9 mouse cellular contexts compared by ENCODE assay signal in genomic region chrX:162915697-162916096, GRCm38 (mm10). TPM values are rescaled to one million over a fixed set of nuclear protein-coding genes. Genes with fewer than 3 reads are reported as not detected.
A peak's percentile ranks its signal among the peaks of the same experiment; 100 is the strongest.
DNase-seq lines count a peak whose midpoint lies in the region; ATAC-seq and TF ChIP-seq lines count a peak whose summit lies in the region.
"Had no signal": no experiment of that assay in that cellular context is flagged by ENCODE, and none has a peak within 500 bp of the region (broad histone marks: within the 10 kb centered on the region; RNA-seq: fewer than 3 reads in every experiment).

No protein-coding gene starts in this region.

- H3K27me3 ChIP-seq in liver, embryonic 11.5 days (replicated peaks; ENCODE audit: control insufficient read depth, insufficient read depth, low read length), result no peaks in the 10 kb centered on the region
- no peaks in the 10 kb centered on the region for H3K27me3 ChIP-seq in heart, postnatal 0 days (ENCODE audit: control insufficient read depth, insufficient read depth, low read length)
- H3K27me3 ChIP-seq in midbrain, embryonic 12.5 days, result 0 out of 2 replicates have a peak, but pooled peaks cover 3% of the 10 kb centered on the region
- H3K27me3 ChIP-seq in stomach, postnatal 0 days (ENCODE audit: control insufficient read depth, insufficient read depth, low read length), result no peaks in the 10 kb centered on the region
- H3K27me3 ChIP-seq: embryonic facial prominence, embryonic 15.5 days had no signal

- 38% methylated on average over 5 of the region's 5 CpGs for WGBS in liver, embryonic 11.5 days
- WGBS in heart, postnatal 0 days, result 28% methylated on average over 5 of the region's 5 CpGs
- 41% methylated on average over 5 of the region's 5 CpGs for WGBS in midbrain, embryonic 12.5 days
- 35% methylated on average over 5 of the region's 5 CpGs for WGBS in stomach, postnatal 0 days

- H3K9ac ChIP-seq in liver, embryonic 11.5 days (ENCODE audit: low read depth, low read length), result no peak overlapping the region
- no peak overlapping the region for H3K9ac ChIP-seq in heart, postnatal 0 days (replicated peaks; ENCODE audit: low read depth, low read length)
- no peak overlapping the region for H3K9ac ChIP-seq in midbrain, embryonic 12.5 days (replicated peaks)
- no peak overlapping the region for H3K9ac ChIP-seq in stomach, postnatal 0 days (ENCODE audit: low read length)
- H3K9ac ChIP-seq: embryonic facial prominence, embryonic 15.5 days had no signal

- no peaks in the 10 kb centered on the region for H3K4me1 ChIP-seq in liver, embryonic 11.5 days (replicated peaks; ENCODE audit: control insufficient read depth, insufficient read depth, low read length)
- H3K4me1 ChIP-seq in heart, postnatal 0 days (ENCODE audit: control insufficient read depth, insufficient read depth), result no peaks in the 10 kb centered on the region
- no peaks in the 10 kb centered on the region for H3K4me1 ChIP-seq in midbrain, embryonic 12.5 days
- H3K4me1 ChIP-seq in stomach, postnatal 0 days (replicated peaks; ENCODE audit: control insufficient read depth, insufficient read depth), result no peaks in the 10 kb centered on the region
- H3K4me1 ChIP-seq: embryonic facial prominence, embryonic 15.5 days had no signal

- H3K27ac ChIP-seq in liver, embryonic 11.5 days (ENCODE audit: low read depth, low read length), result no peak overlapping the region
- H3K27ac ChIP-seq in heart, postnatal 0 days (ENCODE audit: low read depth), result no peak overlapping the region
- H3K27ac ChIP-seq in midbrain, embryonic 12.5 days (replicated peaks), result no peak overlapping the region
- H3K27ac ChIP-seq in stomach, postnatal 0 days (replicated peaks), result no peak overlapping the region
- H3K27ac ChIP-seq: embryonic facial prominence, embryonic 15.5 days had no signal

- no peaks in the 10 kb centered on the region; the same call in none of the 2 replicates for H3K36me3 ChIP-seq in liver, embryonic 11.5 days (ENCODE audit: control insufficient read depth, insufficient read depth, low read length)
- H3K36me3 ChIP-seq in heart, postnatal 0 days (replicated peaks; ENCODE audit: control insufficient read depth, insufficient read depth, low read length), result peaks cover 4% of the 10 kb centered on the region
- peaks cover 2% of the 10 kb centered on the region for H3K36me3 ChIP-seq in midbrain, embryonic 12.5 days
- no peaks in the 10 kb centered on the region; the same call in 1 of the 2 replicates for H3K36me3 ChIP-seq in stomach, postnatal 0 days (ENCODE audit: control insufficient read depth, insufficient read depth, low read length)
- H3K36me3 ChIP-seq: embryonic facial prominence, embryonic 15.5 days had no signal

- no peaks in the 10 kb centered on the region for H3K9me3 ChIP-seq in liver, embryonic 11.5 days (ENCODE audit: control insufficient read depth, low read length)
- no peaks in the 10 kb centered on the region for H3K9me3 ChIP-seq in heart, postnatal 0 days (replicated peaks; ENCODE audit: control insufficient read depth, low read length)
- H3K9me3 ChIP-seq in midbrain, embryonic 12.5 days, result no peaks in the 10 kb centered on the region
- H3K9me3 ChIP-seq in stomach, postnatal 0 days (ENCODE audit: control insufficient read depth, low read length), result no peaks in the 10 kb centered on the region
- H3K9me3 ChIP-seq: embryonic facial prominence, embryonic 15.5 days had no signal

- TF ChIP-seq CTCF in heart, postnatal 0 days (IDR thresholded peaks at IDR 0.05; ENCODE audit: low read depth), result peak; percentile 69
- TF ChIP-seq CTCF in stomach, postnatal 0 days (IDR thresholded peaks at IDR 0.05; ENCODE audit: low read depth), result peak; percentile 81

- ATAC-seq in liver, embryonic 11.5 days (replicated peaks; ENCODE audit: low FRiP score), result no peak
- ATAC-seq in heart, postnatal 0 days (ENCODE audit: insufficient read depth, low read depth), result no peak
- peak; percentile 65; the same call in 1 of the 2 replicates for ATAC-seq in midbrain, embryonic 12.5 days (ENCODE audit: low FRiP score, low read depth)
- no peak for ATAC-seq in stomach, postnatal 0 days (ENCODE audit: low FRiP score, low TSS enrichment)

- no peak overlapping the region for H3K4me2 ChIP-seq in liver, embryonic 11.5 days
- no peak overlapping the region for H3K4me2 ChIP-seq in heart, postnatal 0 days (ENCODE audit: low read depth, low read length)
- H3K4me2 ChIP-seq in midbrain, embryonic 12.5 days (replicated peaks), result no peak overlapping the region
- no peak overlapping the region for H3K4me2 ChIP-seq in stomach, postnatal 0 days (replicated peaks; ENCODE audit: low read depth)
- H3K4me2 ChIP-seq: embryonic facial prominence, embryonic 15.5 days had no signal

- no peak for TF ChIP-seq EP300 in heart, postnatal 0 days (IDR thresholded peaks at IDR 0.05; ENCODE audit: low read depth)
- TF ChIP-seq EP300 in stomach, postnatal 0 days (optimal IDR thresholded peaks at IDR 0.05), result no peak

- DNase-seq in liver (peak; percentile 32), ZHBTc4 (ENCODE audit: low read depth, low spot score) (peak; percentile 61)
- DNase-seq in liver, embryonic 11.5 days (ENCODE audit: low spot score), result no peak
- DNase-seq in embryo, embryonic 10.5 days (ENCODE audit: low spot score), result peak; percentile 72
- DNase-seq in heart, postnatal 0 days (ENCODE audit: low spot score), result peak; percentile 33
- peak; percentile 31 to 72 for DNase-seq in layer of hippocampus, postnatal 25 days (ENCODE audit: extremely low spot score in 1 of 2, low spot score in 1 of 2)
- peak; percentile 48 for DNase-seq in stomach, postnatal 0 days (ENCODE audit: low spot score)

- no peak overlapping the region for H3K4me3 ChIP-seq in liver, embryonic 11.5 days (ENCODE audit: low read depth, low read length)
- no peak overlapping the region for H3K4me3 ChIP-seq in heart, postnatal 0 days (ENCODE audit: low read depth, low read length)
- H3K4me3 ChIP-seq in midbrain, embryonic 12.5 days, result no peak overlapping the region
- H3K4me3 ChIP-seq in stomach, postnatal 0 days (ENCODE audit: low read depth, low read length), result no peak overlapping the region
- H3K4me3 ChIP-seq: embryonic facial prominence, embryonic 15.5 days had no signal

RNA-seq across cellular contexts. Expression of gene Ctps2, which starts 14.7 kb away (rescaled TPM):
- polyA plus RNA-seq in liver, embryonic 11.5 days (2014; fragmentation: Nextera tagmentation; extraction: Ambion mirVana), result 73.4 and 92.3 TPM in 2 replicates
- 14.3 and 30.9 TPM in 2 replicates for total RNA-seq in heart, postnatal 0 days (2014; rRNA removed; ENCODE audit: low replicate concordance)
- polyA plus RNA-seq in heart, postnatal 0 days (2015; fragmentation: Nextera tagmentation; extraction: Ambion mirVana), result 29.8 and 30.4 TPM in 2 replicates
- total RNA-seq in layer of hippocampus, postnatal 25 days (2021), result 10 to 100 TPM; 47.2 to 57.9 TPM
- polyA plus RNA-seq in midbrain, embryonic 12.5 days (2016; fragmentation: Nextera tagmentation; extraction: Ambion mirVana), result 92.5 and 96.1 TPM in 2 replicates
- polyA plus RNA-seq in stomach, postnatal 0 days (2015; fragmentation: Nextera tagmentation; extraction: Ambion mirVana), result 39.1 and 40.9 TPM in 2 replicates

RNA-seq across cellular contexts. Expression of gene Syap1, which starts 27.4 kb away (rescaled TPM):
- polyA plus RNA-seq in liver, embryonic 11.5 days (2014; fragmentation: Nextera tagmentation; extraction: Ambion mirVana), result 27.0 and 28.2 TPM in 2 replicates
- total RNA-seq in heart, postnatal 0 days (2014; rRNA removed; ENCODE audit: low replicate concordance), result 18.4 and 30.3 TPM in 2 replicates
- polyA plus RNA-seq in heart, postnatal 0 days (2015; fragmentation: Nextera tagmentation; extraction: Ambion mirVana), result 27.0 and 27.5 TPM in 2 replicates
- total RNA-seq in layer of hippocampus, postnatal 25 days (2021), result 10 to 100 TPM; 30.0 to 30.1 TPM
- polyA plus RNA-seq in midbrain, embryonic 12.5 days (2016; fragmentation: Nextera tagmentation; extraction: Ambion mirVana), result 36.0 and 37.8 TPM in 2 replicates
- 40.6 and 43.3 TPM in 2 replicates for polyA plus RNA-seq in stomach, postnatal 0 days (2015; fragmentation: Nextera tagmentation; extraction: Ambion mirVana)

RNA-seq across cellular contexts. Expression of gene S100g, which starts 48.7 kb away (rescaled TPM):
- polyA plus RNA-seq in liver, embryonic 11.5 days (2014; fragmentation: Nextera tagmentation; extraction: Ambion mirVana), result 1.6 and 2.0 TPM in 2 replicates
- total RNA-seq in heart, postnatal 0 days (2014; rRNA removed; ENCODE audit: low replicate concordance), result not detected in 2 replicates
- 0.36 TPM in 1 of 2 replicates, not detected in the other for polyA plus RNA-seq in heart, postnatal 0 days (2015; fragmentation: Nextera tagmentation; extraction: Ambion mirVana)
- not detected for total RNA-seq in layer of hippocampus, postnatal 25 days (2021)
- 3.9 TPM in 1 of 2 replicates, not detected in the other for polyA plus RNA-seq in midbrain, embryonic 12.5 days (2016; fragmentation: Nextera tagmentation; extraction: Ambion mirVana)
- polyA plus RNA-seq in stomach, postnatal 0 days (2015; fragmentation: Nextera tagmentation; extraction: Ambion mirVana), result 235 and 318 TPM in 2 replicates

Comparison
In these comparisons a context has a peak if more than half of its experiments do, and no peak if none do; other contexts are left out.
1. RNA of gene S100g, which starts 48.7 kb away (polyA plus RNA-seq): 235 to 318 TPM in stomach, postnatal 0 days; 1.6 to 2.0 TPM in liver, embryonic 11.5 days, 0.36 TPM in heart, postnatal 0 days and 3.9 TPM in midbrain, embryonic 12.5 days; every median in the first group is over 10 times any median in the second.